In genomic region chr1:73721486-73722225, GRCm38 (mm10) we compare ENCODE assay signal across 11 mouse cellular contexts.
"Had no signal": no experiment of that assay in that cellular context is flagged by ENCODE, and none has a peak within 500 bp of the region (broad histone marks: within the 10 kb centered on the region; RNA-seq: fewer than 3 reads in every experiment).

No protein-coding gene starts in this region.

- H3K9ac ChIP-seq: liver, embryonic 15.5 days; neural tube, embryonic 12.5 days had no signal

- H3K4me1 ChIP-seq: limb, embryonic 10.5 days; liver, embryonic 15.5 days; neural tube, embryonic 12.5 days had no signal

- DNase-seq: lung, adult 2 months; lung, postnatal 36 days; midbrain, embryonic 14.5 days; thymus, postnatal 4 days had no signal

- H3K27me3 ChIP-seq: liver, embryonic 15.5 days; neural tube, embryonic 12.5 days had no signal

- H3K36me3 ChIP-seq: limb, embryonic 10.5 days; liver, embryonic 15.5 days; neural tube, embryonic 12.5 days had no signal

- H3K4me2 ChIP-seq: liver, embryonic 11.5 days; liver, embryonic 15.5 days; neural tube, embryonic 12.5 days had no signal

- H3K9me3 ChIP-seq: limb, embryonic 10.5 days; liver, embryonic 15.5 days; neural tube, embryonic 12.5 days had no signal

- H3K27ac ChIP-seq: left cerebral cortex, adult 2 months; limb, embryonic 10.5 days; liver, embryonic 15.5 days; neural tube, embryonic 12.5 days; stomach, postnatal 0 days had no signal

- H3K4me3 ChIP-seq: left cerebral cortex, adult 2 months; limb, embryonic 10.5 days; liver, embryonic 15.5 days; neural tube, embryonic 12.5 days had no signal

- ATAC-seq: lung, postnatal 0 days had no signal
